Mouse (Mus musculus) frontal cortex, postnatal 10 days (tissue): ENCODE data around the gene Lingo2.

Source experiments
- DNase-seq, 2 experiments: peaks; one replicate each; pipeline ENCODE4 v3.0.0; 2022; ENCODE audit warnings: low spot score in 2 of 2, mixed read lengths in 1 of 2

The Lingo2 gene

DNA sequence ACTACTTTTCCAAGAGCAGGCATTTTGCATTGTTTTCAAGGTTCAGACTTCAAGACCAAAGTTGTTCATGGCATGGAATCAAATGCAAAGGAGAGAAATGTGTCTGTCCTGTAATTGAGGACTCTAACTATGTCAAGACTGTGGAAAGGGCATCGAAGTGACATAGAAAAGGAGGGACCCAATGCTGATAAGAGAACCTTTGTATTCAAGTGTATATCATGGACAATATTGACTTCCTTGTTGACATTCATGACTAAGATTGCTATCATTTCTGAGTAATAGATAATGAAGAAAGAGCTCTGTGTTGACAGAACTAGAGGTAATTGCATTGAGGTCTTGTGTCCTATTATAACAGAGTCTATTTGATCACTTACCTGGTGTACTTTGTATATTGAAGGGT lies 390.6 kb downstream of the Lingo2 start:
- DNase-seq, result no peak

DNA sequence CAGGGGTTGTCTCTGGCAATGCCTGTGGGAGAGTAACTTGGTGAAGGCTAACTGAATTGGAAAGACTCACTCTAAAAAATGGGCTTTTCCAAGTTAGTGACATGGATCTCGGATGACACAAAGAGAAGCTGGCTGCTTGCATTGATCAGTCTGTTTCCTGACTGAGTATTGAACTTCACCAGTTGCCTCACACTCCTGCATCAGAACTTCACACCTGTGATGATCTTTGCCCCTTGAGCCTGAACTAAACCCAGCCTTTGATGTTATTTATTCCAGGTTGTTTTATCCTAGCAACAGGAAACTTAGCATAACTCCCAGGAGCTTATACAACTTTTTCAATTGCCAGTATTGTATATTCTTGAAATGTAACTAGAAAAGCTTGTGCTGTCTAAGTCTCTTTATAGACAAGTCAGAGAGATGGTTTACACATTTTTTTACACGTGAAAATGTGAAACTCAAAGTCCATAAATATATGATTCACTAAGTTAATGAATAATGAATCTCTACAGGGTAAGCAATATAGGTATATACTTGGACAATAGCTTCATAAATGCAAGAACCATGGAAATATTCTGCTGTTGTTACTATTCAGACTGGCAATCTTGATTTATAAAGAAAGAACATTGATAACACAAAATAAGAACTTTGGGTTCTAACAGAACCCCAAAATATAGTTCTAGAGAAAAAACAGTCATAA lies 410.7 kb downstream of the Lingo2 start:
- DNase-seq, result no peak

DNA sequence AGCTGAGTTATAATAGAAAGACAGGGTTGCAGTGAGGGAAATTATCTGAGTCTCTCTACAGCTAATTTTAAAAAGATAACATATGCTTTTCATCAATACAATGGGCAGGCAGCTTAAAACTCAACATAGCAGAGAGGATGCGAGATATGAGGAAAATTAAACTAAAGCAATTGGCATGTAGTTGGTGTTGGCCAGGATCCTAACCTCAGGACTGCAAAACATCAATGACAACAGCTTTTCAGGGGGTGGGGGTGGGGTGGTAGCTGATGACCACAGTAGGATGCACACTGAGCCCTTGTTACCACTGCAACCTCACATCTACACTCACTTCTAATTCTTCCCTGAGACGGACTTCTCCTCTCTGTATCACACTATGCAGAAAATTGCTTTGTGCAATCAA lies 417.7 kb downstream of the Lingo2 start:
- DNase-seq, result no peak

DNA sequence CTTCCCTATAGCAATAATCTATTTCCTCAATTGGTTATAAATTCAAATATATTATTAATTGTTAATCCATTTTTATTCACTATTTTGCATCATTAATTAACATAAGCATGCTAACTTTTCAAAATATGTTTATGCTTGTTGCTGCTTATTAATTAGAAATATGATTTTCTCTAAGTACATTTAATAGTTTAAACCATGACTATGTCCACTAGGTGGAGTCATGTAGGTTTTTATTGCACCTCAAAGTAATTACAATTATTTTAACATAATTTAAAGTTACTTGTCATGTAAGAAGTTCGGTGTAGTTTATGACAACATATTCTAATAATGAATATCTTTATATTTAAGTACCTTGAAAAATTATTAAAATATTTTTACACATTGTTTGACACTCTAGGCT lies 461.3 kb downstream of the Lingo2 start:
- DNase-seq, result no peak

DNA sequence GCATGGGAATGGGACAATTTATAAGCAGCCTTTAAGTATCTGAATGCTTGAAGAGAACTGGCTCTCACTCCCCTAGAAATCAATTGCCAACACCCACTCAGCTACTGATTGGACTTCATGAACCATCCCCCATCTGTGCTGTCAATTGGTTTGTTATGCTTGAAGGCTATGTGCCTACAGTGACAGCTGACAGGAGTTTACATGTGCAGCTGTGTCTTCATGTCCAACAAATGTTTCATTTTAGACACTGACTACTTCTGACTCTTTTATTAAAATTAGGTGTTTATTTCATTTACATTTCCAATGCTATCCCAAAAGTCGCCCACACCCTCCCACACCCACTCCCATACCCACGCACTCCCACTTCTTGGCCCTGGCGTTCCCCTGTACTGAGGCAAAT lies 516.3 kb downstream of the Lingo2 start:
- no peak for DNase-seq

DNA sequence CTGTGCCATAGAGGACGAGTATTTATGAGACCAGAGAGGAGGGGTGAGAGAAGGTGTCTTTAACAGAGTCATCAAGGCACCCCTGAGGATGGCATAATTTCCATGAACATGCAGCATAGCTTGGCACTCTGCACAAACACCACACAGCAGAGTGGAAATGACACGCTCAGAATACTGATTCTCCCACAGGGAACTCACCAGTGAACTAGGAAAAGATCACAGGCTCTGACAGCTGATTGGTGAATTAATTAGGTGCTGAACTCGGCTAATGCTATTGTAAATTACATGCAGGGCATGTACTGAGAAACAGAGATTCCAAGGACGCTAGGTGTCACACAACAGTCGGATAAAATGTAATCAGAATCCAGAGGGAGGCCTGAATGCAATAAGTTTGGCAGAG lies 525.4 kb downstream of the Lingo2 start:
- DNase-seq, result no peak

DNA sequence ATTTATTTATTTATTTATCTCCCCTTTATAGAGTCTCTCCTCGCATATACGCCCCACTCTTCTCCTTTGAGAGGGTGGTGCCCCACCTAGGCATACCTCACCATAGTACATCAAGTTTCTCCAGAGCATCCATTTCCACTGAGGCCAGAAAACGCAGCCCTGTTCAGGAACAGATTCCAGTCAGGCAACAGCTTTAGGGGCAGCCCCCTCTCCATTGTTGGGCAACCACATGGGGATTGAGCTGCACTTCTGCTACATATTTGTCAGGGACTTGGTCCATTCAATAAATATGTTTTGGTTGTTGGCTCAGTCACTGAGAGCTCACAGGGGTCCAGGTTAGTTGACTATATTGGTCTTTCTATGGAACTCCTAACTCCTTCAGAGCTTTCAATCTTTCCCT lies 544.2 kb downstream of the Lingo2 start:
- no peak for DNase-seq

DNA sequence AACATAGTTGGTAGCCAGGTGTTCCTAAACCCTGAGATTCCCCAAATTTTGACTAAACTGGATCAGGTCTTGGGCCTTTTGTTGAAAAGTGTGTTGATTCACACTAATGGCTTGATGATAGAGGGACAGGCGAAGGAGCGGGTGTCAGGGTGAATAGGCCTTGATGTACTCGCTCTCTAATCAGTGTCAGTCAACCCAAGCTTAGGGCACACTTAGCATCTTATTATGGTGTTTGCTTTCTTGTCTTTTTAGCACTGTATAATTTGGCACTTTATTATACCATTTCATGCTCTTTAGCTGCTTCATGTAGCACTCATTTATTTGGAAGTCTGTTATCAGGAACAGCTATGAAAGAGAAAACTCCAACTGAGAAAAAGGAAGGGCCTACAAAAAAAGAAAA lies 582.6 kb downstream of the Lingo2 start:
- DNase-seq, result no peak

DNA sequence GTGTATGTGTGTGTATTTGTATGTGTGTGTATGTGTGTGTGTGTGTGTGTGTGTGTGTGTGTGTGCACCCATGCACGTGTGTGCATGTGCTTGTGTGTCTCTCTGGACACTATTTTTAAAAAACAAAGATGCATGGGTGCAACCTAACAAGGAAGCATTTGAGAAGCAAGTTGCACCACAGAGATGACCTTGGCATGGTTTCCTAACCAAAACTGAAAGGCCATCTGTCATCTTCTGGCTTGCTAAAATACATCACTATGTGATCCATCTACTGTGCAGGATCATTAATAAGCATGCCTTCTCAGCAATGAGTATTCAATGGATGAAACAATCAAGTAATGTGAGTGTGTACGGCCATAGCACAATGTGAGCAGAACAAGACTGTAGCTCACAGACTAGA lies 597.1 kb downstream of the Lingo2 start:
- DNase-seq, result no peak

DNA sequence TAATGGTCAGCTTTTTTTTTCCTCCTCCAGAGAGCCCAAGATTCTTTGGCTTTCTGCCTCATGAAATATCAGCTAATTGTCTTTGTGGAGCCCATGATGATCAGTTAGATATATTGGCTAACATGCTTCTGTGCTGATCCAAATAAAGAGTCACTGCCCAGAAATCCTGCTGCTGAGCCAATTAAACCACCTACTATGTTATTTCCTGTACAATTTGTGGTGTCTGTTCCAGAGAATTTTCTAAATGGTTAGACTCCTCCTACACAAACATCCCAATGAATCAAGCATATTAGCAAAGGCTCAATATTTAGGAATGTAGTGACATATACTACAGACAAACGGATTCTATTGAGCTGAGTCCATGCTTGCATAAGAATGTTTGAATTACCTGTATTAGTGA lies 619.8 kb downstream of the Lingo2 start:
- DNase-seq, result no peak

DNA sequence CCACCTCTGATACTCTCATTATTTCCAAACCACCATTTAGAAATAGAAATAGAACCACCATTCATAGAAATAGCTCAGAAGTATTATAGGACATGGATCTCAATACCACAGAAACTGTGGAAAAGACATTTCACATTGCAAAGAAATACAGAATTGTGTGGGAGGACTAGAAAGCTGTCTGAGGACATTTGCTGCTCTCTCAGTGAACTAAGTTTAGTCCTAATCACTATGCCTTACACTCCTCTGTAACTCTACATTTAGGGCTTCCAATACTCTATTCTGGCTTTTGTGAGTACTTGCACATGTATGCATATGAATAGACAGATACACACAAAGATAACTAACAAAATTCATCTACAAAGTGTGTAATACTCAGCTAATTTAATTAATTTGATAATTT lies 625.9 kb downstream of the Lingo2 start:
- no peak for DNase-seq

DNA sequence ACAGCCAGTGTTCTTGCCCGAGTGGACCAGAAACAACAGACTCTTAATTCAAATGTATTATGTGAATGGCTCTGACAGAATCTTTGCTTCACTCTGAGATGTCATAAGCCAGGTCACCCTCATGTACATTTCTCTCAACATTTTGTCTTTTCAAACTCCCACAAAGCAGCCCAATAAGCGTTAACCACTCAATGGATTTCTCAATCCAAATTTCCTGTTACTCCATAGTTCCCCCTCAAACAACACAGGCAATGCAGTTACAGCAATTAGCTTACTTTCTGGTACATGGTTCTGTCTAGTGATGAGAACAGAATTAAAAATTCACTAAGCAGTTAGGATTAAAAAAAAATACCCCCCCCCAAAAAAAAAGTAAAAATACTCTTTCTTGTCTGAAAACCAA lies 638.5 kb downstream of the Lingo2 start:
- no peak for DNase-seq

DNA sequence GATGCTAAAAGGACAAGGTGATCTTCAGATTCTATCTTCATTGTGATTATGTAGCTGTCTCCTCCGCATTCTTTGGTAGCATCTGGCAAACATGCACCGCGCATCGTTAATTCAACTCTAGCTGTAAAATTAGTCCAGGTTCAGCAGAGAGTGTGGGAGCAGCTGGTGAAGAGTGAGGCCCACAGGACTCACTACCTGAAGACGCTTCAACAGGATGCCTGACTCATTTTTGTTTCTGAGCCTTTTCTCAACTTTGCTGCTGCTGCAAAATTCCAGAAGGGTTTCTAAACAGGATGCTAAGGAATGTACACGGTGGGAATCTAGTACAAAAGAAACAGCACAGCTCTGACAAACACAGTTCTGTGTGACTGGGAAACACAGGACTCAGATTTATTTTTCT lies 640.1 kb downstream of the Lingo2 start:
- no peak for DNase-seq

DNA sequence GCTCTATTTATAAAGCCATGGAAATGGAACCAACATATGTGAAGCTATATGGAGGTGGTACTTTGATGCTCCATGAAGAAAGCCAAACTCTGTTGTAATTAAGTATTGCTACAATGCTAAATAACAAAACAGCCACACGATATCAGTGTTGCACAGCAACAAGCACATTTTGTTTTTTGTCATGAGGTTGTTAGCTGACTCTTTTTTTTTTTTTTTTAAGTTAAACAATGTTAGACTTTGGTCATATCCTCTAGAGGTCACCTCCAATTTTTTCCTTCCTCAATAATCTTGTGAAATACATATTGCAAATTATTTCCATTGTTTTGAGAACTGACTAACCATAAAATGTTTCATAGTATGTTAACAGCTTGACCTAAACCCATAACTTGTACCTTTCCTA lies 646.3 kb downstream of the Lingo2 start:
- DNase-seq, result no peak

DNA sequence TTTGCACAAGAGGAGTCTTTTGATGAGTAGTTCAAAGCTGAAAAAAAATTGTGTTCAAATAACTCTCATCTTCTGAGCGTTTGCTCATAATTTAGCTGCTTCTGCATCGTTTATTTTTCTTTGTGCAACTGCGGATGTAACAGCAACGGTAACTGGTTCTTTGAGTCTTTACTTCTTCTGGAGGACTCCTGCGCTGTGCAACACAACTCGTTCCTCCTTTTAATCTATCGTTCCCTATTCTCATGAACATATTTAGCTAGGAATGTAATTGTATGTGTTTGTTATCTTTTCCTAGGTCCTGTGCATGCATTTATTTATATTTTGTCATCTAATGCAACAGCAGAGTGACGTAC lies 661.9 kb downstream of the Lingo2 start:
- no peak for DNase-seq

DNA sequence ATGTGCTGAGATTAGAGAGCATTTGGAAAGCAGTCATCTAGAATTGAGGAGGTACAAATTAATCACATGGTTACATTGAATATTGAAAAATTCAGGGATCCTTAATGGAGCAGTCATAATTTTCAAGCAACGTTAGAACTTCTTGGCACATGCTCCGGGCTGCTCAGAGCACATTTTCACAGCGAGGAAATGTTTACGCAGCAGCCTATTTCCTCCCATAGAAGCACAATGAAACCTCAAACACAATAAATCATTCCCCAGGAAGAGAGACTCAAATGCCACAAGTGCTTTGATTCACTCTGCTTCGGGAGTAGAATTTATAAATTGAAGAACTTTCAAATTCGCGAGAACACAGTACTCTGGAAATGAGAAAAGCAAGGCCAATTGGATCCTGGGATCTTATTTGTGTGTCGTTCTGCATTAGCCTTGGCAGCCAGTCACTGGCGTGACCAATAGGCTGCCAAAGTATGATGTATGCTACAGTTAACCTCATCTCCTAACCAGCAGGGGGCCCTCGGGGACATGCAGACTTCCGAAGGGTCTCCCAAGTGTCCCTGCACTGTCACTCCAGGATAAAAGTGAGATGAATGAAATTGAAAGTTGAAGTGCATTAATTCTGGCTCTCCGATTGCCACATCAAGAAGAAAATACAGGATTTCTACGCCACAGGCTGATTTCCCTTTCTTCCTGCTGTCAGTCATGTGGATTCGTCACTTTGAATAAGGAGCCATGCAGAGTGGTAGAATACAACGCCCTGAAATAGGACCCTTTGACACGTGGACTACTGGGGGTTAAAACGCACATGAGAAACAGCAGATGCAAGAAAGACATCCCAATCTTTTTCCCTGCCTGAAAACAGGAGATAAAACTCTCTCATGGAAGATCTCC lies 662.5 kb downstream of the Lingo2 start:
- peak; percentile 50 to 63 for DNase-seq

DNA sequence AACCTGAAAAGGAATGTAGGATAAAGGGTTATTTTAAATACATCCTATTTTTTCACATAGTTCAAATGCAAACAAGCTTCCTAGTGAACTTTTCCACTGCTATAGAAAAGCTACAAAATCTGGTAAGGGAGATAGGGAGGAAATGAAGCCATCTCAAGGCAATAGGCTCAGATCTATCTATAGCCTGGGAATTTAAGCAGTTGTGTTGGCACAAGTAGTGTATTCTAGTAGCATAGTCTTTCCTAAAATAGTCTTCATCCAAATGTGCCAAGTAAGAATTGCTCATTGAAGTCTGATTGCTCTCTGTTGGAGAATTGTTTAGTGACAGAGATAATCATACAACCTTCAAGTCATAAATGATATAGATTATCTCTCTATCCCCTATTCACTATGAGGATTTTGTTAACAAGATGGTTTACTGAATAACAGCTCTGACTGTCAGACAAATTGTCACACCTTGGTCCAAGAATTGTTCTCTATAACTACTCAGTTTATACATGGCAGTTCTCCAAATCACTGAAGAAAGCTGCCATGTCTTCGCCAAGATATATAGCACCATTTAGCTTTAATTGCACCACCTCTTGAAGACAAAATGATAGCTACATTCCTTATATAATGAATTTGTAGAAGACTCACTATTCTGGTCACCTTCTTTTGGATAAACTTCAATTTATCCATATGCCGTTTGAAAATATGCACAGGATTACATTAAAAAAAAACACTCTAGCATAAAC lies 688.9 kb downstream of the Lingo2 start:
- no peak for DNase-seq

DNA sequence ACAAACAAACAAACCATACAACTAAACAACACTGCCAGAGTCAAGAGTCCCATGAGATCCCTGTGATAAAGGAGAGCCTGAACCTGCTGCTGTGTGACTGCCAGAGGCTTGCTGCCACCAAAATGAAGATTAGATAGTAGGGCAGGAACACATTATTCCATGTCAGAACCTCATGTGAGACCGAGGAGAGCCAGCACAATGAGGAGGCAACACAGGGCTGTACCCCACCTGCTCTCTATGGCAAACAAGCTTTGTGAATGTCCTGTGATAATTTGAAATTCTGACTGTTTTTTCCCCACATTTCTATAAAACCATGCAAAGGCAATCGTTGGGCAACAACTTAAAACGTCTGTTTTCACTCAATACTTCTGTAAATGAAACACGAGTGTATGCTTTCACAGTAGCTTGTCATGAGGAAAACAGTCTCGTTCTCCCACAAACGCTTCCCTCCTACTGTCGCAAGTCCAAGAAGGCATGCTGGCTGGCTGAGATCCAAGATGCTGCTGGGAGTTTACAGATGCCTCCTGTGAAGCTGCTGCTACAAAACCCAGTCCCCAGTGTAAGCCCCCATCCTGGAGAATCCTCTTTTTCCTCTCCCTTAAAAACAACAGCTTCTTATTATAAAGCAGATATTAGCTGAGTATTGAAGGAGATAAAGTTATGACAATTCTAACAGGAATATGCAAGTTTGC lies 765.2 kb downstream of the Lingo2 start:
- DNase-seq, result peak; percentile 21 to 53

DNA sequence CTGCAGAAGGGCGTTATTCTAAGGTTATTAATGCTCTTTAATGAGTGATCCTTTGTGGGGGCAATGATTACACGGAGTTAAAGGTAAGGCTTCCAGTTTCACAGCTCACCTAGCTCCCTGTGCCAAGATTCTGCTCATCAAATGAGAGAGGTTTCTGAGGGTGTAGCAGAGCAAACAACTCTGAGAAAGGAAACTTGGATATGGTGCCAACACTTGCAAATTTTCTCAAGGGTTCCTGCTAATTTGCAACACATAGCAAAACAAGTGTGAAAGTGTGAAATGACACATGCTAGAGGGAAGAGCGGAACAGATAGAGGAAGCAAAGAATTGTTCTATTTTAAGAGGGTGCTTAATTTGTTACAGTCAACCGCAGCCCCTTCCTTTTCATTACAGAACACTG lies 767.9 kb downstream of the Lingo2 start:
- DNase-seq, result no peak

DNA sequence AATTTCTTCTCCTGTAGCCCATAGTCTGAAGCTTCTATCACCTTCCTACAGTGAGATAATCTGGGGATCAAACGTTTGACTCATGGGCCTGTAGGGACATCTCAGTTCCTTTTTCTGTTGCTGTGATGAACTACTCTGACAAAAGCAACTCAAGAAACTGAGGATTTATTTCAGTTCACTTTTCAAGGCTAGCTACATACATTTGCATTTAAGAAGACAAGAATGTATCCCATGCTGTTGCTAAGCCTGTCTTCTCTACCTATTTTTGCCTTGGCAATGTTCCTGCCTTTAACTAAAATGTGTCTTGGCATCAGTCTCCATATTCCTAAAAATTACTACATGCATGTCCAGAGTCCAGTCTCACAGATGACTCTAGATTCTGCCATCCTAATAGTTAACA lies 781.4 kb downstream of the Lingo2 start:
- no peak for DNase-seq

DNA sequence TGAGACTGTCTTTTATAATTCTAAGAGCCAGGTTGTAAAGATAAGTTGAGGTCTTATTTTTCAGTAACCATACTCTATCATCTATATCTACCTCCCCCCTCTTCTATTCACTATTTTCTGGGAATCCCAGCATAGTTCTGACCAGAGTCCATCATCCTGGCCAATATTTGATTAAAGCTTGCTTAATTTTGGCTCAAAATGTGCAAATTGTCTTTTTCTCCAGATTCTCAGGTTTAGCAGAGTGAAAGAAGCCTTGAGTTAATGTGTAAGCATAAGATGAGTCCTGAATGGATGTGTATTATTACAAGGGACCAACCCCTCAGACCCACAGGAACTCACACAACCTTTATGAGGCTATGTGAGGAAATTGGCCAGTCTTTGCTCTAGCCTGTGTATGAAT lies 820.2 kb downstream of the Lingo2 start:
- no peak for DNase-seq

DNA sequence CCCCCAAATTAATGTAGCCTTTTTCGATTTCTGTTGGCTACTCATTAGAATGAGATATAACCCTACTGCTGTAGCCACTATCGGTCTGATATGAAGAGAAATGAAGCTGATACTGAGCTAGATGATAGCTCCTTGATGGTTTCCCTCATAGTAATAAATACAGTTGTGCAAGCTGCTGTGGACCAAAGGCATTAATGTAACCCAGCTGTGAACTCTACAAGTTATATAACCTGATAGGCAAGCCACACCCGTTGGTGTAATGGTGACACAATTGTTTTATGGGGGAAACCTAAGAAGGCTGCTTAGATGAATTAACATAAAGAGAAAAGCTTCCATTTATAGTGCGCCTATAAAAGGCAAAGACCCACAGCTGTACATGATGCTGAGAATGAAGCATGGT lies 856.1 kb downstream of the Lingo2 start:
- no peak for DNase-seq
